Mouse (Mus musculus) liver, embryonic 13.5 days (tissue): ENCODE results near the gene Cyp27a1. TPM values are rescaled to one million over a fixed set of nuclear protein-coding genes. Genes with fewer than 3 reads are reported as not detected.
A peak's percentile ranks its signal among the peaks of the same experiment; 100 is the strongest.

Experiments
- ATAC-seq: fragments of 200-750 bp; cut with Nextera tagmentation; 2 replicates; pipeline ENCODE4 v1.8.0; 2017; ENCODE audit warnings: low read depth, mild to moderate bottlenecking, moderate number of reproducible peaks, moderate library complexity
- DNase-seq: peaks from one replicate; pipeline ENCODE4 v3.0.0; 2022
- H3K27ac ChIP-seq: fragments of 300-500 bp; sonication (generic); 2 replicates; pipeline ENCODE4 v1.5.1; 2015; ENCODE audit warnings: moderate library complexity, mild to moderate bottlenecking, inconsistent platforms
- H3K27me3 ChIP-seq: fragments of 300-500 bp; sonication (generic); 2 replicates; pipeline ENCODE4 v1.6.1; 2015; ENCODE audit warnings: mild to moderate bottlenecking, inconsistent platforms
- H3K36me3 ChIP-seq: fragments of 300-500 bp; sonication (generic); 2 replicates; pipeline ENCODE4 v1.6.1; 2015; ENCODE audit warnings: mild to moderate bottlenecking, inconsistent platforms
- H3K4me1 ChIP-seq: fragments of 300-500 bp; sonication (generic); replicated peaks from 2 replicates; pipeline ENCODE4 v1.6.1; 2015; ENCODE audit warnings: inconsistent platforms
- H3K4me2 ChIP-seq: fragments of 300-500 bp; sonication (generic); 2 replicates; pipeline ENCODE4 v1.6.1; 2015; ENCODE audit warnings: inconsistent platforms, mild to moderate bottlenecking, moderate library complexity
- H3K4me3 ChIP-seq: fragments of 300-500 bp; sonication (generic); replicated peaks from 2 replicates; pipeline ENCODE4 v1.5.1; 2015; ENCODE audit warnings: mild to moderate bottlenecking, inconsistent platforms
- H3K9ac ChIP-seq: fragments of 300-500 bp; sonication (generic); 2 replicates; pipeline ENCODE4 v1.6.1; 2015; ENCODE audit warnings: mild to moderate bottlenecking, inconsistent platforms
- H3K9me3 ChIP-seq: fragments of 300-500 bp; sonication (generic); replicated peaks from 2 replicates; pipeline ENCODE4 v1.6.1; 2016; ENCODE audit warnings: inconsistent platforms
- WGBS: fragments of 180-500 bp; shearing (Covaris S2); methylation state at CpG from one replicate; pipeline ENCODE4 v1.1.7; 2015; ENCODE audit not compliant: insufficient replicate concordance; 5-methylcytosine and 5-hydroxymethylcytosine counted together
- polyA plus RNA-seq: library from polyadenylated mRNA; unstranded; fragments of >200 nt; fragmentation: Nextera tagmentation; extraction: Ambion mirVana; gene quantifications from 2 replicates; pipeline ENCODE4 v1.2.1, GENCODE M21; 2015

The Cyp27a1 gene
- polyA plus RNA-seq, 1 experiment from 2014 or later = 2.6 TPM

GRCm38 (mm10) chr1:74771931-74772620, 58.7 kb downstream of the Cyp27a1 start:
- 0 out of 2 replicates have a peak, but pooled peaks cover 2% of the 10 kb centered on the region for H3K4me1 ChIP-seq
- peak overlapping the region; percentile 50 for H3K4me2 ChIP-seq
- DNase-seq (no peak), ATAC-seq (no peak)
- WGBS = 2% methylated on average over 51 of the region's 51 CpGs
- H3K27ac ChIP-seq = no peak overlapping the region
- peak overlapping the region; percentile 36 for H3K4me3 ChIP-seq
- no peaks in the 10 kb centered on the region for H3K9me3 ChIP-seq
- peaks cover 98% of the 10 kb centered on the region for H3K27me3 ChIP-seq
- H3K9ac ChIP-seq = no peak overlapping the region
- H3K36me3 ChIP-seq = no peaks in the 10 kb centered on the region

GRCm38 (mm10) chr1:74773136-74773535, 59.8 kb downstream of the Cyp27a1 start:
- ATAC-seq (peak; percentile 75), DNase-seq (peak; percentile 56)
- H3K27ac ChIP-seq = no peak overlapping the region
- no peak overlapping the region for H3K4me3 ChIP-seq
- H3K4me1 ChIP-seq = 0 out of 2 replicates have a peak, but pooled peaks cover 2% of the 10 kb centered on the region
- no peaks in the 10 kb centered on the region for H3K36me3 ChIP-seq
- no peak overlapping the region for H3K9ac ChIP-seq
- WGBS = under 1% methylated on average over 15 of the region's 15 CpGs
- 0 out of 2 replicates have a peak overlapping the region, but pooled peaks have one; percentile 50 for H3K4me2 ChIP-seq
- no peaks in the 10 kb centered on the region for H3K9me3 ChIP-seq
- H3K27me3 ChIP-seq = peaks cover 100% of the 10 kb centered on the region

GRCm38 (mm10) chr1:74774062-74774461, 60.7 kb downstream of the Cyp27a1 start:
- 0 out of 2 replicates have a peak, but pooled peaks cover 2% of the 10 kb centered on the region for H3K4me1 ChIP-seq
- no peak overlapping the region for H3K4me3 ChIP-seq
- whole genome bisulfite sequencing = 26% methylated on average over 7 of the region's 7 CpGs
- DNase-seq (no peak), ATAC-seq (no peak)
- H3K4me2 ChIP-seq = no peak overlapping the region
- H3K9me3 ChIP-seq = no peaks in the 10 kb centered on the region
- H3K27ac ChIP-seq = no peak overlapping the region
- peaks cover 99% of the 10 kb centered on the region for H3K27me3 ChIP-seq
- H3K9ac ChIP-seq = no peak overlapping the region
- no peaks in the 10 kb centered on the region for H3K36me3 ChIP-seq

GRCm38 (mm10) chr1:74775816-74776215, 62.4 kb downstream of the Cyp27a1 start:
- Histone ChIP-seq H3K27ac (no peak overlapping the region), H3K4me2 (no peak overlapping the region), H3K4me3 (no peak overlapping the region), H3K9ac (no peak overlapping the region), H3K4me1 (0 out of 2 replicates have a peak, but pooled peaks cover 2% of the 10 kb centered on the region), H3K36me3 (no peaks in the 10 kb centered on the region), H3K9me3 (no peaks in the 10 kb centered on the region), H3K27me3 (peaks cover 93% of the 10 kb centered on the region)
- 6% methylated on average over 5 of the region's 5 CpGs for WGBS
- ATAC-seq (no peak), DNase-seq (no peak)

GRCm38 (mm10) chr1:74778934-74779486, 65.6 kb downstream of the Cyp27a1 start:
- DNase-seq = no peak
- no peak for ATAC-seq
- Histone ChIP-seq H3K9ac (no peak overlapping the region), H3K4me1 (peaks cover 2% of the 10 kb centered on the region), H3K4me2 (no peak overlapping the region), H3K4me3 (no peak overlapping the region), H3K27ac (no peak overlapping the region), H3K36me3 (no peaks in the 10 kb centered on the region), H3K27me3 (peaks cover 93% of the 10 kb centered on the region), H3K9me3 (no peaks in the 10 kb centered on the region)
- 21% methylated on average over 3 of the region's 3 CpGs for WGBS

- Histone ChIP-seq H3K4me3 (no peak overlapping the region), H3K36me3 (no peaks in the 10 kb centered on the region), H3K27me3 (peaks cover 92% of the 10 kb centered on the region), H3K4me1 (peaks cover 3% of the 10 kb centered on the region), H3K9me3 (no peaks in the 10 kb centered on the region), H3K9ac (no peak overlapping the region), H3K4me2 (no peak overlapping the region), H3K27ac (no peak overlapping the region)
- ATAC-seq (no peak), DNase-seq (no peak)
- WGBS = 8% methylated on average over 14 of the region's 14 CpGs
These were observed 68.7 kb downstream of the Cyp27a1 start for GRCm38 (mm10) chr1:74782045-74782444.

- H3K27me3 ChIP-seq = peaks cover 93% of the 10 kb centered on the region
- H3K4me1 ChIP-seq = peaks cover 3% of the 10 kb centered on the region
- WGBS = 7% methylated on average over 13 of the region's 13 CpGs
- H3K4me2 ChIP-seq = peak overlapping the region; percentile 61
- H3K9ac ChIP-seq = no peak overlapping the region
- DNase-seq = no peak
- H3K36me3 ChIP-seq = no peaks in the 10 kb centered on the region
- no peak overlapping the region for H3K27ac ChIP-seq
- H3K4me3 ChIP-seq = peak overlapping the region; percentile 46
- no peaks in the 10 kb centered on the region for H3K9me3 ChIP-seq
- ATAC-seq = no peak
These were observed 70.2 kb downstream of the Cyp27a1 start for GRCm38 (mm10) chr1:74783554-74783953.

- ATAC-seq = no peak
- peak overlapping the region; percentile 46 for H3K4me3 ChIP-seq
These were observed 70.8 kb downstream of the Cyp27a1 start for GRCm38 (mm10) chr1:74784041-74784759.

More at GRCm38 (mm10) chr1:74784041-74784759, 70.8 kb downstream of the Cyp27a1 start:
- Histone ChIP-seq H3K27ac (no peak overlapping the region), H3K4me2 (peak overlapping the region; percentile 61), H3K4me1 (peaks cover 3% of the 10 kb centered on the region), H3K9me3 (no peaks in the 10 kb centered on the region), H3K36me3 (no peaks in the 10 kb centered on the region), H3K27me3 (peaks cover 93% of the 10 kb centered on the region), H3K9ac (no peak overlapping the region)
- 1% methylated on average over 67 of the region's 67 CpGs for WGBS
- no peak for DNase-seq

Other genes with a start within 250 kb of the Cyp27a1 start
- 40.6 and 50.6 TPM in 2 replicates for gene Cnot9, start 207.5 kb upstream of the Cyp27a1 start, polyA plus RNA-seq
- gene Plcd4, start 170.7 kb upstream of the Cyp27a1 start, polyA plus RNA-seq = 0.02 and 0.22 TPM in 2 replicates
- 13.6 and 16.6 TPM in 2 replicates for gene Usp37, start 169.3 kb upstream of the Cyp27a1 start, polyA plus RNA-seq
- 1.8 TPM in 2 replicates for gene Zfp142, start 125.3 kb upstream of the Cyp27a1 start, polyA plus RNA-seq
- 13.8 and 14.3 TPM in 2 replicates for gene Bcs1l, start 125.3 kb upstream of the Cyp27a1 start, polyA plus RNA-seq
- gene Rnf25, start 112.2 kb upstream of the Cyp27a1 start, polyA plus RNA-seq = 12.9 and 13.7 TPM in 2 replicates
- 0.50 and 0.58 TPM in 2 replicates for gene Stk36, start 112.1 kb upstream of the Cyp27a1 start, polyA plus RNA-seq
- 5.7 and 9.2 TPM in 2 replicates for gene Ttll4, start 51.8 kb upstream of the Cyp27a1 start, polyA plus RNA-seq
- gene Prkag3, start 35.6 kb downstream of the Cyp27a1 start, polyA plus RNA-seq = 0.05 and 0.12 TPM in 2 replicates
- 0.15 and 0.41 TPM in 2 replicates for gene Wnt6, start 58.3 kb downstream of the Cyp27a1 start, polyA plus RNA-seq
- not detected in 2 replicates for gene Wnt10a, start 77.9 kb downstream of the Cyp27a1 start, polyA plus RNA-seq
- gene Cdk5r2, start 141.4 kb downstream of the Cyp27a1 start, polyA plus RNA-seq = not detected in 2 replicates
- 0.06 and 0.07 TPM in 2 replicates for gene Fev, start 171.8 kb downstream of the Cyp27a1 start, polyA plus RNA-seq
- not detected in 2 replicates for gene Cryba2, start 179.6 kb downstream of the Cyp27a1 start, polyA plus RNA-seq
- gene Cfap65, start 222.0 kb downstream of the Cyp27a1 start, polyA plus RNA-seq = not detected in 2 replicates
- 1.3 and 1.6 TPM in 2 replicates for gene Ihh, start 238.1 kb downstream of the Cyp27a1 start, polyA plus RNA-seq